Mouse (Mus musculus) forebrain, embryonic 12.5 days (tissue): ENCODE results near the gene Lrrc75b. TPM values are rescaled to one million over a fixed set of nuclear protein-coding genes. Genes with fewer than 3 reads are reported as not detected.

Experiments used
- ATAC-seq: fragments of 200-750 bp; cut with Nextera tagmentation; 2 replicates; pipeline ENCODE4 v1.8.0; 2017; ENCODE audit warnings: moderate TSS enrichment; ENCODE audit not compliant: low FRiP score
- H3K27ac ChIP-seq: fragments of 300-500 bp; sonication (generic); 2 replicates; pipeline ENCODE4 v1.5.1; 2016; ENCODE audit warnings: mild to moderate bottlenecking
- H3K27me3 ChIP-seq: fragments of 300-500 bp; sonication (generic); 2 replicates; pipeline ENCODE4 v1.6.1; 2016; ENCODE audit warnings: mild to moderate bottlenecking
- H3K36me3 ChIP-seq: fragments of 300-500 bp; sonication (generic); replicated peaks from 2 replicates; pipeline ENCODE4 v1.6.1; 2016; ENCODE audit warnings: mild to moderate bottlenecking
- H3K4me1 ChIP-seq: fragments of 300-500 bp; sonication (generic); 2 replicates; pipeline ENCODE4 v1.6.1; 2016
- H3K4me2 ChIP-seq: fragments of 300-500 bp; sonication (generic); 2 replicates; pipeline ENCODE4 v1.6.1; 2016; ENCODE audit warnings: mild to moderate bottlenecking, moderate library complexity
- H3K4me3 ChIP-seq: fragments of 300-500 bp; sonication (generic); replicated peaks from 2 replicates; pipeline ENCODE4 v1.5.1; 2016; ENCODE audit warnings: mild to moderate bottlenecking
- H3K9ac ChIP-seq: fragments of 300-500 bp; sonication (generic); 2 replicates; pipeline ENCODE4 v1.6.1; 2016; ENCODE audit warnings: mild to moderate bottlenecking
- H3K9me3 ChIP-seq: fragments of 300-500 bp; sonication (generic); 2 replicates; pipeline ENCODE4 v1.6.1; 2016
- WGBS: fragments of 180-500 bp; shearing (Covaris S2); methylation state at CpG from one replicate; pipeline ENCODE4 v1.1.7; 2016; 5-methylcytosine and 5-hydroxymethylcytosine counted together
- polyA plus RNA-seq: library from polyadenylated mRNA; unstranded; fragments of >200 nt; fragmentation: Nextera tagmentation; extraction: Ambion mirVana; gene quantifications from 2 replicates; pipeline ENCODE4 v1.2.1, GENCODE M21; 2016

Gene Lrrc75b
- polyA plus RNA-seq, 1 experiment from 2014 or later: 5.5 TPM

DNA sequence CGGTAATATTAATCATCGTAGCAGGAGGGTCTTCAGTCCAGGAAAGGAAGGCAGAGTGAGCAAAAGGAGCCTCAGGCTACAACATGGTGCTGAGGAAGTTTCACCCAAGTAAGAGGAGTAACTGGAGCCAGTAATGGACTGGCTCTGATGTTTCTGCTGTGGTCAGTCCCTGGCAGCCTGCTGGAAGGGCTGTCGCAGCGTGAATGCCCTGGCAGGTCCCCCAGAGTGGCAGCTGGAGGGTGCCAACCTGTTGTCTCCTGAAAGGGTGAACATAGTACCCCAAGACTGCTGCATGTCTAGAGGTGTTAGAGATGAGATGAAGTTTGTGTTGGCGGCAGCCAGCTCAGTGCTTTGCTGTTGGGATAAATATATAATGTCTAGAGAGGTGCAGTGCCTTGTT, 39.5 kb downstream of the Lrrc75b start:
- H3K4me1 ChIP-seq: peaks cover 27% of the 10 kb centered on the region
- no peak overlapping the region for H3K9ac ChIP-seq
- H3K4me3 ChIP-seq: no peak overlapping the region
- peaks cover 53% of the 10 kb centered on the region for H3K36me3 ChIP-seq
- H3K27ac ChIP-seq: no peak overlapping the region
- H3K9me3 ChIP-seq: no peaks in the 10 kb centered on the region
- no peaks in the 10 kb centered on the region for H3K27me3 ChIP-seq
- no peak overlapping the region for H3K4me2 ChIP-seq
- no peak for ATAC-seq
- WGBS: 94% methylated on average over 5 of the region's 5 CpGs

DNA sequence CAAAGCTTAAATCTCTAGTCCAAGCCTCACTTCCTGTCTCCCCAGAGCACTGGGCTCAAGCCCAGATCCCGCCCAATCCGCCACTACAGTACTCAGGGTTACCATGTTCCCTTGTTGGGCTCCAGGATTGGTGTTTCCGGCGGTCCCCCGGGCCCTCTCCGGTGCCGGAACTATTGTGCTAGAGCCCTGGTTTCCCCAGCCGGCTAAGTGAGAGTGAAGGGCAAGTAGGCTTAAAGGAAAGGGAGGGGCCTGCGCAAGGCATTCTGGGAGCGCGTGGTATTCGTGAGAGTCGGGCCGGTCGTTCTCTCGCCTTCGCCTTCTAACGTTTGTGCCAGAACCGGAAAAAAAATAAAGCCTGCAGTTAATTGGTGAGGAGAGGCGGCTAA, 42.4 kb downstream of the Lrrc75b start, which contains the start of gene Gucd1:
Gene Gucd1, minus strand, starts transcription at position 215 of the 386 bp plus-strand sequence.
- Histone ChIP-seq H3K4me1 (peaks cover 27% of the 10 kb centered on the region), H3K27me3 (no peaks in the 10 kb centered on the region), H3K9me3 (no peaks in the 10 kb centered on the region), H3K4me2 (peak within 1 kb of the TSS; percentile 83), H3K4me3 (peak within 1 kb of the TSS; percentile 71), H3K36me3 (peaks cover 27% of the 10 kb centered on the region), H3K27ac (peak within 1 kb of the TSS; percentile 98), H3K9ac (peak within 1 kb of the TSS; percentile 91)
- ATAC-seq: peak; percentile 92
- under 1% methylated on average over 20 of the region's 20 CpGs for WGBS

DNA sequence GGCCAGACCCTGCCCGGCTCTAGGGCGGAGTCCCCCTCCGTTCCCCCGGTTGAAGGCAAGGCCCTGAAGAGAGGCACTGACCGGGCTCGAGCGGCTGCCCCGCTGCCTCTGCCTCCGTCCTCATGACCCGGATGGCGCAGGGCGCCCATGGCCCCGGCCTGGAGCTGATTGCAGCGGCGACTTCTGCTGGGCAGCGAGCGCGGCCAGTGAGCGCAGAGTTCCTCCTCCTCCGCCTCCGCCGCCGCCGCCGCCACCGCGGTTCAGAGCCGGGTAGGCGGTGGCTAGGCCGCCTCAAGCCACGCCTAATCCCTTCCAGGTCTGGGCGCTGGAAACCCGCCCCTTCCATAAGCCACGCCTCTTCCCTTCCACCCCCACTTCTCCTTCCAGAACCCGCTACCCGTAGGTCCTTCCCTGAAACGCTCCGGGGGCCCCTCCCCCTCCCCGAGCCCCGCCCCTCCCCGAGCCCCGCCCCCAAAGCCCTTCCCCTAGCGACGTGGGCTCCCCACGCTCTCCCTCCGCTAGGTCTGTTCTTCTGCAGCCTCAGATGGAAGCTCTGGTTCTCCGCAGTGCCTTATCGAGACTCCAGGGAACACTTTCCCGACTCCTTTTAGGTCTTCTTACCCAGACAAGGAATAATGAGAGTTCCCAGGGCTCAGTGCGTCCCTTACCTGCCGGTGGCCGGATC, 42.9 kb downstream of the Lrrc75b start, which contains the start of gene Snrpd3:
Gene Snrpd3, plus strand, starts transcription at position 479 of the 685 bp plus-strand sequence.
- H3K4me1 ChIP-seq: peaks cover 27% of the 10 kb centered on the region
- peak within 1 kb of the TSS; percentile 91 for H3K9ac ChIP-seq
- peak within 1 kb of the TSS; percentile 83 for H3K4me2 ChIP-seq
- no peaks in the 10 kb centered on the region for H3K27me3 ChIP-seq
- H3K36me3 ChIP-seq: peaks cover 27% of the 10 kb centered on the region
- peak within 1 kb of the TSS; percentile 71 for H3K4me3 ChIP-seq
- no peaks in the 10 kb centered on the region for H3K9me3 ChIP-seq
- H3K27ac ChIP-seq: peak within 1 kb of the TSS; percentile 98
- peak; percentile 98 for ATAC-seq
- WGBS: under 1% methylated on average over 44 of the region's 52 CpGs

DNA sequence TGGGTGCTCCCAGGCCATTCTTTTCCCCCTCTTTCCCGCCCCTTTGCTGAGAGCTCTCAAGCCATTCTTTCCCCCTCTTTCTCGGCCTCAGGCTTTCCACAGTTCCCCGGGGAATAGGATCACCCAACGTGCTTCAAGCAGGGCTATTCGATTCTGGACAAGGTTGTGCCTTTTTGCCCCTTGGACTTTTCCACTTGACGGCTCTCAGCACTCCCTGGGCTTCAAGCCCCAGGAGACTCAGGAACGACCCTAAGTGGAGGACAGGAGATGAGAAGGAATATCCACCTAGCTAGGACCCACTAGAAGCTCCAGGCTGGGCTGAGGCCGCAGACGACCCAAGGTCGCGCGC, 43.4 kb downstream of the Lrrc75b start:
- ATAC-seq: no peak
- H3K9ac ChIP-seq: peak overlapping the region; percentile 91
- peak overlapping the region; percentile 83 for H3K4me2 ChIP-seq
- peak overlapping the region; percentile 98 for H3K27ac ChIP-seq
- peaks cover 22% of the 10 kb centered on the region for H3K4me1 ChIP-seq
- peaks cover 28% of the 10 kb centered on the region for H3K36me3 ChIP-seq
- H3K4me3 ChIP-seq: peak overlapping the region; percentile 71
- no peaks in the 10 kb centered on the region for H3K27me3 ChIP-seq
- 1% methylated on average over 12 of the region's 12 CpGs for WGBS
- H3K9me3 ChIP-seq: no peaks in the 10 kb centered on the region

DNA sequence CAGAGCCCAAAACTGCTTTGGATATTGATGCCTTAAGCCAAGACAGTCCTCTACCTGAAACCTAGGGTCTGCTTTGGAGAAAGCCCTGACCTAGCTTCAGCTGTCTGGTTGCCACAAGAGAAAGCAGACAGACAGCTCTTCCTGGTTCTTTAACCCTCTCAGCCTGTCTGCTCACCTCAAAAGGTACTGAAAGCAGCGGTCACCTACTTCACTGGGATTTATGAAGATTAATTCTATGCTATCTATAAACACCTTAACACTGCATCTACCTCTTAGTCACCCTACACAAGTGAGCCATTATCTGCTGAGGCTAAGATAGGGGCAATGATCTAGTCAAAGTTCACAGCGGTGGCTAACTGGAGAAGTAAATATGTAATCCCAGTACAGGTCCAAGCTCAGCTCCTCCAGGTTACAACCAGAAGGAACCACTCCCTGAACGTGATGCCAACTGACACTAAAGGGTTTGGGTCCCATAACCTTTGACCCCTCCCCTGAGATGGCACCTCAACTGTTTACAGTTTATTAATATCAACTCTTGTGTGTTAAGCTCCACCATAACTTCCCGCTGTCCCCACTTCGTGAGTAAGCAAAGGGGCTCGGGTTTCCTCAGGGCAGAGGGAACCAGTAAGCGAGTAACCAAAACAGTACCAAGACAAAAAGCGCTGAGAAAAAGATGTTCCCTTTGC, 43.9 kb downstream of the Lrrc75b start:
- Histone ChIP-seq H3K9me3 (no peaks in the 10 kb centered on the region), H3K9ac (peak overlapping the region; percentile 91), H3K4me2 (peak overlapping the region; percentile 83), H3K36me3 (peaks cover 29% of the 10 kb centered on the region), H3K27ac (peak overlapping the region; percentile 98; the same call in 1 of the 2 replicates), H3K4me3 (peak overlapping the region; percentile 71), H3K27me3 (no peaks in the 10 kb centered on the region), H3K4me1 (peaks cover 22% of the 10 kb centered on the region)
- WGBS: 33% methylated on average over 8 of the region's 8 CpGs
- no peak for ATAC-seq

DNA sequence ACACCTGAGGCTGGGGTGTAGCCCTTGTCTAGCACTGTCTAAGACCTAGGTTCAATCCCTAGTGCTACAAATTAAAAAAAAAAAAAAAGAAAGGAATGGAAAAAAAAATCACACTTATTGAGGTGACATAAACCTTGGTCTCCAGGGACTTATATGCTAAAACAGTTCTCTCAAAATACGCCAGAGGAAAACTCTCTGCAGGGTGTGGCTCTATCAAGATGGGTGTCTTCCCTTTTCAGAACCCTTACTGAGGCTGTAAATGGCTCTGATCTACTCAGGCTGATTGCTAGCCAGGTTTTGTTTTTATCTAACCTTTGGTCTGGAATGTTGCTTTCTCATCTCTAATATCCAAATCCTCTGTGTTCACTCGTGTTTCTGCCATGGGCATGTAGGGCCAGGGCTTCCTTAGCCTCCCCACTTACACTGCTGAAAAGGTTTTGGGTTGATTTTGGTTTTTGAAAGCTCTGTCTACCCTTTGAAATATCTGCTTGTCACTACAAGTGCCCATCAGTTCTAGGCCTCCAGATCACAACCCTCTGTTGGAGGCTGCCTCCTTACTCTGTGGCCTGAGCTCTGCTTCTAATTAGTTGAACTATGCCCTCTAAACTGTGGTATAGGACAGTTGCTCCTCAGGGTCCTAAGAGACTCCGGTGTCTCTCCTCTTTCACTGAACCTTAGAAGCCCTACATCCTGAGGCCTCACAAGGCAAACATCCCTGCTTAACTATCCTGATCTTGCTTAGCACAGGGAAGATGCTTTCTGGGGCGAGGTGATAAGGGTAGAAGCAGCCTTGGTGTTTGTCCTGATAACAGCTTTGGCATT, 44.7 kb downstream of the Lrrc75b start:
- Histone ChIP-seq H3K27ac (no peak overlapping the region), H3K9ac (peak overlapping the region; percentile 91; the same call in 1 of the 2 replicates), H3K36me3 (peaks cover 29% of the 10 kb centered on the region), H3K27me3 (no peaks in the 10 kb centered on the region), H3K9me3 (no peaks in the 10 kb centered on the region), H3K4me3 (peak overlapping the region; percentile 71; the same call in 1 of the 2 replicates), H3K4me1 (peaks cover 22% of the 10 kb centered on the region), H3K4me2 (peak overlapping the region; percentile 83; the same call in 1 of the 2 replicates)
- no peak for ATAC-seq
- 84% methylated on average over 4 of the region's 4 CpGs for WGBS

DNA sequence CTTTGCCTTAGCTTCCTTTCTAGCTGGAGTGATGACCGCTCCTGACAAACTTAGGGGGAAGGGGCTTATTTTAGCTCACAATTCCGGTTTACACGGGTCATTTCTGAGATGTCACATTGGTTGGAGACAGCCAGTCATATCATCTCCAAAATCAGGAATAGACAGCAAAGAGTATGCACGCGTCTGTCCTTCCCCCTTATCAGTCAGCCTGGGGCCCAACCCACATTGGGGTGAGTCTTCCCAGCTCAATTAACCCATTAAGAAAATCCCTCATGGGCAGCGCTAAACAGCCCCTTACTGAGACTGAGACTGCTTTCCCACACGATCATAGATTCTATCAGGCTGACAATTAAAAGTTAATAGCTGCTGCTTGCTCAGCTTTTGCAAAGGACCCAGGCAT, 45.8 kb downstream of the Lrrc75b start:
- Histone ChIP-seq H3K4me3 (no peak overlapping the region), H3K9ac (no peak overlapping the region), H3K9me3 (no peaks in the 10 kb centered on the region), H3K4me1 (peaks cover 22% of the 10 kb centered on the region), H3K4me2 (no peak overlapping the region), H3K36me3 (peaks cover 32% of the 10 kb centered on the region), H3K27ac (no peak overlapping the region), H3K27me3 (no peaks in the 10 kb centered on the region)
- WGBS: 87% methylated on average over 7 of the region's 7 CpGs
- ATAC-seq: no peak

DNA sequence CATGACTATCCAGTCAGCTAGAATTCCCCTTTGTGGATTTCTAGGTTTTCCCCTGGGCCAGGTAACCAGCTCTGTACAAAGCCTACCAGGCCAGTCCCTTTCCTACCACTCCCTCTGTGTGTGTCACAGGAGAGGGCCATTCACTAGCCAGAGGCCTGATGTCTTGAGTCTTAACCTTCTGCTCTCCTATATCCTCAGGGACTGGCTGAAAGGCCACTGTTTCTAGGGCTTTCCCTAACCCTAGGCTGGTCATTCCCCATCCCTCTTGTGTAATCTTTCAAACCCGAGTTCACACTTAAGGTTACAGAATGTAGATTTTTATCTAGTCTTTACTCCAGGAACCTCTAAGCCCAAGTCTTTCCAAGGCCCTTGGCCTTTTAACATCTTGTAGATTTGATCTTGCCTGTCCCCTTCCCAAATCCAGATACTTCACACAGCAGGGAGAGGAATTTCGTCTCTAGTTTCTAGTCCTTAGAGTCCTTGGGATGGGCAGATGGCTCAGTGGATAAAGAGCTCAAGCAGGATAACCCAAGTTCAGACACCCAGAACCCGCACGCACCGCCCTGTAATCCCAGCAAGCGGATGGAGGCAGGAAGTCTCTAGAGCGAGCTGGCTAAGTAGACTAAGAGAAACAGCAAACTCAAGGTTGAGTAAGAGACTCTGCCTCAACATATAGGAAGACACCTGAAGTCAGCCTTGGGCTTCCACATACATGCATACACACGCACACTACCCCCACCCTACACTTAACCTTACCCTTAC, 46.6 kb downstream of the Lrrc75b start:
- Histone ChIP-seq H3K9ac (no peak overlapping the region), H3K9me3 (no peaks in the 10 kb centered on the region), H3K4me2 (no peak overlapping the region), H3K36me3 (peaks cover 41% of the 10 kb centered on the region), H3K4me1 (peaks cover 13% of the 10 kb centered on the region), H3K27ac (no peak overlapping the region), H3K27me3 (no peaks in the 10 kb centered on the region), H3K4me3 (no peak overlapping the region)
- WGBS: 91% methylated on average over 8 of the region's 8 CpGs
- no peak for ATAC-seq

DNA sequence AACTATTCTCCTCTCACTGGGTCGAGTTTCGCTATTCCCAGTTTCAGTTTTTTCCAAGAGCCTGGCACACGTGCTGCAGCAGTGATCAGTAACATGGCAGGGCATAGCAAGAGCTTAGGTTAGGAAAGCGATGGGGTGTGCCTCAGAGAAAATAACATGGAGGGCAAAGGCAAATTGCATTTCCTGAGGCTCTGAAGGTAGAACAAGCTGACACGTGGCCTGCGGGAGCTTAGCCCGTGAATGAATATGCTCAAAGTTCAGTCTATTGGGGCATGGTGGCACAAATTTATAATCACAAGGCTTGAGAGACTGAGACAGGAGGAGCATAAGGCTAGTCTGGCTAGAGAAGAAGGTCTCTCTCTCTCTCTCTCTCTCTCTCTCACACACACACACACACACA, 47.3 kb downstream of the Lrrc75b start:
- no peak overlapping the region for H3K4me3 ChIP-seq
- peaks cover 11% of the 10 kb centered on the region for H3K4me1 ChIP-seq
- H3K4me2 ChIP-seq: no peak overlapping the region
- H3K27me3 ChIP-seq: no peaks in the 10 kb centered on the region
- H3K36me3 ChIP-seq: peaks cover 48% of the 10 kb centered on the region
- 90% methylated on average over 7 of the region's 7 CpGs for WGBS
- H3K9ac ChIP-seq: no peak overlapping the region
- no peaks in the 10 kb centered on the region for H3K9me3 ChIP-seq
- no peak overlapping the region for H3K27ac ChIP-seq
- no peak for ATAC-seq

DNA sequence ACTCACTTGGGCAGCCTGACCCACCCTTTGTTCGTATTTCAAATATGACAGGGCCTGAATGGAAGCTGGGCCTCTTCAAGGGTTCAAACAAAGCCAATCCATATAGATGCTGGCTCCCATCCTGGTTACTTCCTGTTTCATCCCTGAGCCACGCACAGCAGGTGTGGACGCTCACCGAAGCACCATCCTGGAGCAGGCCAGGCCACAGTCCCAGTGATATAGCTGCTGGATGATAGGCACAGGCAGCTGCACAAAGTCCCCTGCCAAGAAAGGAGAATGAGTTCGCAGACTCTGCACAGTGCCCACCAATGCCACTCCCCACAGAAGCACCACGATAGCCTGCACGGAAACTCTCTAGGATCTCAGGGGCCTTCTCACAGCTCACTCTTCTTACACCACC, 48.2 kb downstream of the Lrrc75b start:
- 92% methylated on average over 7 of the region's 7 CpGs for WGBS
- Histone ChIP-seq H3K27ac (no peak overlapping the region), H3K36me3 (peaks cover 57% of the 10 kb centered on the region), H3K4me3 (no peak overlapping the region), H3K4me2 (no peak overlapping the region), H3K27me3 (no peaks in the 10 kb centered on the region), H3K9ac (no peak overlapping the region), H3K9me3 (no peaks in the 10 kb centered on the region), H3K4me1 (peaks cover 11% of the 10 kb centered on the region)
- ATAC-seq: no peak

DNA sequence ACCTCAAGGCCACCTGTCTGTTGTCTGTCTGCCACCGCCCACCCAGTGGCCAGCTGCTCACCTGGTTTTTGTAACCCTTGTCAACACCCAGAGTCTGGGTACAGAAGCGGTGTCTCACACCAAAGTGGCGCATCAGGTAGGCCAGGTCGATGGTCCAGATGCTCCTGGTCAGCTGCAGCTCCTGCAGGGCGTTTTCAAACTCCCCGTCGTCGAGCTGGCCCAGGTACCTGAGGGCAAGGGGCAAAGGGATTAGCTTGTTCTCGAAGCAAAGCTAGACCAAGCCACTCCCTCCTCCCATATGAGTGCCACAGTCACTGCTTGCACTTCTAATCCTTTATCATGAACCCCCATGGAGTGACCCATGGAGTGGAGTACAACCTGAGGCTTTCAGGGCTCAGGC, 49.1 kb downstream of the Lrrc75b start:
- 89% methylated on average over 9 of the region's 9 CpGs for WGBS
- H3K9ac ChIP-seq: no peak overlapping the region
- no peak for ATAC-seq

More for the DNA sequence above, 49.1 kb downstream of the Lrrc75b start:
- Histone ChIP-seq H3K4me3 (no peak overlapping the region), H3K27ac (no peak overlapping the region), H3K9me3 (no peaks in the 10 kb centered on the region), H3K36me3 (peaks cover 58% of the 10 kb centered on the region), H3K4me2 (no peak overlapping the region), H3K27me3 (no peaks in the 10 kb centered on the region), H3K4me1 (peaks cover 4% of the 10 kb centered on the region)
